Mouse (Mus musculus) monocyte, adult 5-6 weeks (primary cell): ENCODE data around the gene 4933424G06Rik. TPM values are rescaled to one million over a fixed set of nuclear protein-coding genes. Genes with fewer than 3 reads are reported as not detected.
A peak's percentile ranks its signal among the peaks of the same experiment; 100 is the strongest.

Experiments used
- ATAC-seq: fragments of 153-309, 156-312 bp; replicated peaks from 2 replicates; pipeline ENCODE4 v1.8.0; 2017; ENCODE audit warnings: mild to moderate bottlenecking; ENCODE audit not compliant: low TSS enrichment, insufficient number of reproducible peaks, severe bottlenecking, poor library complexity, low FRiP score
- total RNA-seq: library from RNA; stranded (forward); fragments of 200-1000, 200-491, 200-594 nt; gene quantifications from 3 replicates; pipeline ENCODE4 v1.2.3, GENCODE M21; 2017

4933424G06Rik gene
- total RNA-seq, 1 experiment from 2014 or later, result not detected

- ATAC-seq, result no peak
Observed at GRCm38 (mm10) chr1:36707797-36708196, 2.2 kb upstream of the 4933424G06Rik start.

GRCm38 (mm10) chr1:36708626-36709025 lies 1.3 kb upstream of the 4933424G06Rik start:
- ATAC-seq, result no peak

- no peak for ATAC-seq
Observed at GRCm38 (mm10) chr1:36709055-36709853, 695 bp upstream of the 4933424G06Rik start.

GRCm38 (mm10) chr1:36711104-36711503 lies 1.2 kb downstream of the 4933424G06Rik start:
- ATAC-seq, result no peak

GRCm38 (mm10) chr1:36714311-36714710 lies 4.4 kb downstream of the 4933424G06Rik start, which contains the start of gene Actr1b:
TSS of gene Actr1b (minus strand) at chr1:36714422.
- ATAC-seq, result no peak

- ATAC-seq, result no peak
Observed at GRCm38 (mm10) chr1:36718786-36719185, 8.8 kb downstream of the 4933424G06Rik start.

- no peak for ATAC-seq
Observed at GRCm38 (mm10) chr1:36723146-36724056, 13.5 kb downstream of the 4933424G06Rik start.

GRCm38 (mm10) chr1:36724057-36724431 lies 14.1 kb downstream of the 4933424G06Rik start:
- no peak for ATAC-seq

GRCm38 (mm10) chr1:36737300-36737699 lies 27.4 kb downstream of the 4933424G06Rik start:
- peak; percentile 95 for ATAC-seq

GRCm38 (mm10) chr1:36739231-36739630 lies 29.3 kb downstream of the 4933424G06Rik start:
- ATAC-seq, result no peak

- no peak for ATAC-seq
Observed at GRCm38 (mm10) chr1:36743046-36743445, 33.1 kb downstream of the 4933424G06Rik start.

- peak; percentile 63; the same call in 1 of the 2 replicates for ATAC-seq
Observed at GRCm38 (mm10) chr1:36744268-36744944, 34.5 kb downstream of the 4933424G06Rik start.

GRCm38 (mm10) chr1:36745661-36746060 lies 35.7 kb downstream of the 4933424G06Rik start:
- ATAC-seq, result no peak

- ATAC-seq, result no peak
Observed at GRCm38 (mm10) chr1:36746452-36746851, 36.5 kb downstream of the 4933424G06Rik start.

- no peak for ATAC-seq
Observed at GRCm38 (mm10) chr1:36753932-36754675, 44.2 kb downstream of the 4933424G06Rik start.

GRCm38 (mm10) chr1:36758553-36758952 lies 48.6 kb downstream of the 4933424G06Rik start:
- ATAC-seq, result no peak

- no peak for ATAC-seq
Observed at GRCm38 (mm10) chr1:36759076-36759475, 49.1 kb downstream of the 4933424G06Rik start.

- no peak for ATAC-seq
Observed at GRCm38 (mm10) chr1:36760401-36760800, 50.5 kb downstream of the 4933424G06Rik start.
